Mouse (Mus musculus): ENCODE results near the gene Pbx1. TPM values are rescaled to one million over a fixed set of nuclear protein-coding genes. Genes with fewer than 3 reads are reported as not detected.
A peak's percentile ranks its signal among the peaks of the same experiment; 100 is the strongest.

Gene Pbx1
- polyA plus RNA-seq, 2 experiments = 26.5 to 48.2 TPM

DNA sequence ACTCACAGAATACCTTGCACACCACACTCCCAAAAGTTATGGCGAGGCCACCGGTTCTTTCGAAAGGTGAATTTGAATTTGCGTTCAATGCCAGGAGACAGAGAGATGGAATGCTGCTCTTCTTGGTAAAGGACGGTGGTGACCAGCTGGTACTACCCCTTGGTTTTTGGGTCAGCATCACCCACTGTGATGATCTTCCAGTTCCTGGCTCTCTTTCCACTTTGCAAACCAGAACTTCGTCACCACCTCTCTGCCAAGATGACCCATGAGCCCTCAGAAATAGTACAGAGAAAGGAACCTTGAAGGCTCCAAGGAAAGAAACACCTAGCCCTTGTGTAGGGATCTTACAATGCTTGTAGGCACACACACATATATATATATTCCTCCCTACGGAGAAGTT is 209.3 kb downstream of the Pbx1 start:
- ATAC-seq (ENCODE audit: low FRiP score, low read depth) (no peak), DNase-seq (ENCODE audit: low spot score) (no peak)
- Histone ChIP-seq H3K4me2 (replicated peaks; ENCODE audit: low read depth, low read length, severe bottlenecking) (no peak overlapping the region), H3K4me1 (ENCODE audit: control insufficient read depth, insufficient read depth, low read length) (peaks cover 18% of the 10 kb centered on the region), H3K27ac (replicated peaks; ENCODE audit: low read depth, low read length) (no peak overlapping the region), H3K9me3 (ENCODE audit: control insufficient read depth, low read length) (no peaks in the 10 kb centered on the region), H3K36me3 (ENCODE audit: control insufficient read depth, insufficient read depth, low read length) (no peaks in the 10 kb centered on the region), H3K27me3 (ENCODE audit: control insufficient read depth, insufficient read depth, low read length) (no peaks in the 10 kb centered on the region), H3K4me3 (replicated peaks; ENCODE audit: low read length) (no peak overlapping the region), H3K9ac (ENCODE audit: low read depth, low read length, severe bottlenecking) (no peak overlapping the region)
- 97% methylated on average over 7 of the region's 7 CpGs for WGBS
- TF ChIP-seq POLR2A (IDR thresholded peaks at IDR 0.05; ENCODE audit: borderline replicate concordance, extremely low read depth, insufficient read depth, insufficient read length) = no peak

DNA sequence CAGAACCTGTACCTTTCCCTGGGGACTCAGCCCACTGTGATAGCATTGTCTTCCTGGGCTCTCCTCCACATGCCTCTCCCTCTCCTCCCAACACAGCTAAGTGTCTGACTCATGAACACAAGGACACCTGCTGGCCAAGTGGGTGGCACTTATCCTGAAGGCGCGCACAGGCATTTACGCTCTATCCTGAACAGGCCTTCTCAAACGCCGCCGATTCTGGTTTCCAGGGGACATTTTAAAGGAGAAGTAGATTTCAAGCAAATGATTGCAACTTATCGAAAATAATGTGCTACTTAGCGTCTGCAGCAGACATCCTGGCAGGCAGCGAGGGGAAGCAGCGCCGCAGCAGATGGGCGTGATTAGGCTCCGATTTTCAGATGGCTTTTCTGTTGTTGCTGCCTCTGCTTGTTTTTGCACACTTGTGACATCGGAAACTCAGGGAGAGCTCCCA is 211.0 kb downstream of the Pbx1 start:
- DNase-seq (ENCODE audit: low spot score) (no peak), ATAC-seq (ENCODE audit: low FRiP score, low read depth) (no peak)
- no peak overlapping the region for H3K27ac ChIP-seq (replicated peaks; ENCODE audit: low read depth, low read length)
- WGBS = 49% methylated on average over 14 of the region's 14 CpGs
- peaks cover 18% of the 10 kb centered on the region for H3K4me1 ChIP-seq (ENCODE audit: control insufficient read depth, insufficient read depth, low read length)
- no peak overlapping the region for H3K4me2 ChIP-seq (replicated peaks; ENCODE audit: low read depth, low read length, severe bottlenecking)
- no peaks in the 10 kb centered on the region for H3K9me3 ChIP-seq (ENCODE audit: control insufficient read depth, low read length)
- H3K9ac ChIP-seq (ENCODE audit: low read depth, low read length, severe bottlenecking) = 0 out of 2 replicates have a peak overlapping the region, but pooled peaks have one; percentile 7
- no peak overlapping the region for H3K4me3 ChIP-seq (replicated peaks; ENCODE audit: low read length)
- no peaks in the 10 kb centered on the region for H3K27me3 ChIP-seq (ENCODE audit: control insufficient read depth, insufficient read depth, low read length)
- H3K36me3 ChIP-seq (ENCODE audit: control insufficient read depth, insufficient read depth, low read length) = no peaks in the 10 kb centered on the region
- TF ChIP-seq POLR2A (IDR thresholded peaks at IDR 0.05; ENCODE audit: borderline replicate concordance, extremely low read depth, insufficient read depth, insufficient read length) = no peak

DNA sequence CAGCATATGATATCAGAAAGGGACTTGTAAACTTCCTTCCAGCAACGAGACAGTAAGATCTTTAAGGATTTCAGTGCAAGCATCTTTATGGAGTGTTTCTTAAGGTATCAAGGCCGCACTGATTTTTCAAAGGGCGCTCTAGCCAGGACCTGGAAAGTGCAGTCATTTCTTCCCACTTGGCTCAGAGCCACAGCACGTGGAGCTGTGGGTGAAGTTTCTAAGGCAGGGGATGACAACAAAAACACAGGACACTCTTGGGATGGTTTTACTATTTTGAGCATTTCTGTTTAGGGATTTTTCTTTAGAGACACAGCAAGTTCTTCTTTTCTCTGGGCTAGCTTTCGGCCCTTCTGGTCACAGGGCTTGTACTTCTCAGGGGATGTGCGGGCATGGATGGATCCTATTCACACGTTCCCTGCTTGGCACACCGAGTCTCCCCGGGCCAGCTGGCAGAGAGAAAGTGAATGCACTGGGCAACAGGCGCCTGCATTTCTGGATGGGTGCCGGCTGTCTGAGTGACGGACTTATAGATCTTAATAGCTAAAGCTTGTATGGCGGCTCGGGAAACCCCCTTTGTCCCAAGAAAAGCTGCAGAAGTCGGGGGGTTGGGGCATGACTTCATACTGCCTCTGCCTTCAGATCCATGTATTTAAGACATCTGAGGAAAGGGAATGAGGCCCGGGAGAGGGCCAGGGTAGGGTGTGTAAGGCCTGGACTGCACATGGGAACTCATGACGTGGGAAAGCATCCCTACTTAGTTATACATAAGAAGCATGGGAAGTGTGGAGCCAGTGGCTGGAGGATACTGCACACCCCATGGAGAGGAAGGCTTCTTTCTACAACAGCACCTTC is 215.9 kb downstream of the Pbx1 start:
- Histone ChIP-seq H3K27ac (replicated peaks; ENCODE audit: low read depth, low read length) (no peak overlapping the region), H3K9me3 (ENCODE audit: control insufficient read depth, low read length) (no peaks in the 10 kb centered on the region), H3K4me3 (replicated peaks; ENCODE audit: low read length) (no peak overlapping the region), H3K4me1 (ENCODE audit: control insufficient read depth, insufficient read depth, low read length) (peaks cover 16% of the 10 kb centered on the region), H3K9ac (ENCODE audit: low read depth, low read length, severe bottlenecking) (no peak overlapping the region), H3K27me3 (ENCODE audit: control insufficient read depth, insufficient read depth, low read length) (no peaks in the 10 kb centered on the region), H3K4me2 (replicated peaks; ENCODE audit: low read depth, low read length, severe bottlenecking) (no peak overlapping the region), H3K36me3 (ENCODE audit: control insufficient read depth, insufficient read depth, low read length) (no peaks in the 10 kb centered on the region)
- TF ChIP-seq POLR2A (IDR thresholded peaks at IDR 0.05; ENCODE audit: borderline replicate concordance, extremely low read depth, insufficient read depth, insufficient read length) = no peak
- WGBS = 66% methylated on average over 17 of the region's 17 CpGs
- no peak for DNase-seq (ENCODE audit: low spot score)
- no peak for ATAC-seq (ENCODE audit: low FRiP score, low read depth)

DNA sequence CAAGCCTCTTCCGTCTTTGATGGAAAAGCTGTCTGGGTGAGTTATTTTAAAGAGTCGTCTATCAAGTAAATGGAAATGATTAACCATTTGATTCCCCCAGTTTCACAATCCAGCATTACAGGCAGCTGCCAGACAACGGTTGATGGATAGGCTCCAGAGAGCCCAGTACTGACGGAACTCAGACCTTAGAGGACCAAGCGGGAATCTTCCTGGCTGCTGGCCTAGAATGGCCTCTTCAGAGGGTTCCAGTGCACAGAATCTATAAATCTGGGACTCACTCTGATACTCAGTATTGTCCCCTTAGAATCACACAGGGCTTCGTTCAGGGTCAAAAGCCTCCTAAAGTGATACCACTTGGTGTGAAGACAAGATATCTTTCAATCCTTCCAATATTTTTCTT is 216.6 kb downstream of the Pbx1 start:
- Histone ChIP-seq H3K9me3 (ENCODE audit: control insufficient read depth, low read length) (no peaks in the 10 kb centered on the region), H3K27me3 (ENCODE audit: control insufficient read depth, insufficient read depth, low read length) (no peaks in the 10 kb centered on the region), H3K9ac (ENCODE audit: low read depth, low read length, severe bottlenecking) (no peak overlapping the region), H3K27ac (replicated peaks; ENCODE audit: low read depth, low read length) (no peak overlapping the region), H3K36me3 (ENCODE audit: control insufficient read depth, insufficient read depth, low read length) (no peaks in the 10 kb centered on the region), H3K4me1 (ENCODE audit: control insufficient read depth, insufficient read depth, low read length) (peaks cover 12% of the 10 kb centered on the region), H3K4me3 (replicated peaks; ENCODE audit: low read length) (no peak overlapping the region), H3K4me2 (replicated peaks; ENCODE audit: low read depth, low read length, severe bottlenecking) (no peak overlapping the region)
- DNase-seq (ENCODE audit: low spot score) (no peak), ATAC-seq (ENCODE audit: low FRiP score, low read depth) (no peak)
- 62% methylated on average over 6 of the region's 6 CpGs for WGBS
- no peak for TF ChIP-seq POLR2A (IDR thresholded peaks at IDR 0.05; ENCODE audit: borderline replicate concordance, extremely low read depth, insufficient read depth, insufficient read length)

DNA sequence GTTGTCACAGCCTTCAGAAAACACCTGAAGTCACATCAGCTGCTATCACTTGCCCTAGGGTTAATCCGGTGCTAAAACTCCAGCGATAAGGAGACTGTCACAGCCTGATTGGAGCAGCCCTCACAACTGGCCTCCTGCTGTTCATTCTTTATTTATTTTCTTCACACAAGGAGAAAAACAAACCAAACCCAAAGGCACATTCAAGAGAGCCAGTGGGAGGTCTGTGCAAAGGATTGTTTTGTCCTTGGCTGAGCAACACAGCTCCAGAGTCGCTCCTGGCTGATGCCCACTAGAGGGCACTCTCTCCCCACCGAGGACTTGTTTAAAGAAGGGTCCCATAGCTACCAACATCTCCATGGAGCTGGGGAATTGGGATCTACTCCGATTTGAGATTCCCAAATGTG is 218.0 kb downstream of the Pbx1 start:
- peak; percentile 76 for ATAC-seq (ENCODE audit: low FRiP score, low read depth)
- Histone ChIP-seq H3K9ac (ENCODE audit: low read depth, low read length, severe bottlenecking) (no peak overlapping the region), H3K36me3 (ENCODE audit: control insufficient read depth, insufficient read depth, low read length) (peaks cover 5% of the 10 kb centered on the region), H3K4me1 (ENCODE audit: control insufficient read depth, insufficient read depth, low read length) (peaks cover 8% of the 10 kb centered on the region; the same call in 1 of the 2 replicates), H3K27me3 (ENCODE audit: control insufficient read depth, insufficient read depth, low read length) (no peaks in the 10 kb centered on the region), H3K27ac (replicated peaks; ENCODE audit: low read depth, low read length) (no peak overlapping the region), H3K9me3 (ENCODE audit: control insufficient read depth, low read length) (no peaks in the 10 kb centered on the region), H3K4me2 (replicated peaks; ENCODE audit: low read depth, low read length, severe bottlenecking) (no peak overlapping the region), H3K4me3 (replicated peaks; ENCODE audit: low read length) (no peak overlapping the region)
- no peak for TF ChIP-seq POLR2A (IDR thresholded peaks at IDR 0.05; ENCODE audit: borderline replicate concordance, extremely low read depth, insufficient read depth, insufficient read length)
- peak; percentile 78 for DNase-seq (ENCODE audit: low spot score)
- 14% methylated on average over 5 of the region's 5 CpGs for WGBS
